9 mouse cellular contexts compared by ENCODE assay signal in genomic region chr15:7203606-7204330, GRCm38 (mm10).
A peak's percentile ranks its signal among the peaks of the same experiment; 100 is the strongest.
DNase-seq lines count a peak whose midpoint lies in the region; ATAC-seq lines count a peak whose summit lies in the region.
"Had no signal": no experiment of that assay in that cellular context is flagged by ENCODE, and none has a peak within 500 bp of the region (broad histone marks: within the 10 kb centered on the region; RNA-seq: fewer than 3 reads in every experiment).

No protein-coding gene starts in this region.

- WGBS in heart, embryonic 15.5 days: 45% methylated on average over 9 of the region's 9 CpGs
- 36% methylated on average over 9 of the region's 9 CpGs for WGBS in stomach, embryonic 16.5 days

- H3K4me1 ChIP-seq in heart, embryonic 15.5 days (replicated peaks): peaks cover 75% of the 10 kb centered on the region
- peaks cover 30% of the 10 kb centered on the region for H3K4me1 ChIP-seq in stomach, embryonic 16.5 days (ENCODE audit: control insufficient read depth, insufficient read depth, low read length)

- intact Hi-C loops in left cerebral cortex, postnatal 36 days (cut with DNase I): no loop called here

- no peak overlapping the region for H3K4me3 ChIP-seq in heart, embryonic 15.5 days
- no peak overlapping the region for H3K4me3 ChIP-seq in stomach, embryonic 16.5 days (replicated peaks; ENCODE audit: low read length)
- H3K4me3 ChIP-seq: neural tube, embryonic 12.5 days had no signal

- no peak overlapping the region for H3K4me2 ChIP-seq in heart, embryonic 15.5 days
- H3K4me2 ChIP-seq in stomach, embryonic 16.5 days (ENCODE audit: low read depth, low read length): no peak overlapping the region
- H3K4me2 ChIP-seq: neural tube, embryonic 12.5 days had no signal

- H3K36me3 ChIP-seq in heart, embryonic 15.5 days: 0 out of 2 replicates have a peak, but pooled peaks cover 5% of the 10 kb centered on the region
- no peaks in the 10 kb centered on the region for H3K36me3 ChIP-seq in stomach, embryonic 16.5 days (ENCODE audit: control insufficient read depth, insufficient read depth, low read length)
- H3K36me3 ChIP-seq: neural tube, embryonic 12.5 days had no signal

- H3K9ac ChIP-seq in heart, embryonic 15.5 days: no peak overlapping the region
- H3K9ac ChIP-seq in stomach, embryonic 16.5 days (ENCODE audit: low read length): peak overlapping the region; percentile 31; the same call in 1 of the 2 replicates
- H3K9ac ChIP-seq: neural tube, embryonic 12.5 days had no signal

- ATAC-seq in heart, embryonic 15.5 days (replicated peaks; ENCODE audit: insufficient number of reproducible peaks, insufficient read depth, low FRiP score, low read depth): peak; percentile 56
- no peak; the same call in 1 of the 2 replicates for ATAC-seq in stomach, embryonic 16.5 days (ENCODE audit: insufficient read depth, low FRiP score)
- ATAC-seq in erythroblast, adult 5-6 weeks (replicated peaks; ENCODE audit: low FRiP score, poor library complexity, severe bottlenecking): no peak

- H3K9me3 ChIP-seq in heart, embryonic 15.5 days (replicated peaks): no peaks in the 10 kb centered on the region
- H3K9me3 ChIP-seq in stomach, embryonic 16.5 days (replicated peaks; ENCODE audit: control insufficient read depth, low read length): no peaks in the 10 kb centered on the region
- H3K9me3 ChIP-seq: neural tube, embryonic 12.5 days had no signal

- peak; percentile 52 for DNase-seq in urinary bladder, postnatal 14 days (ENCODE audit: low spot score)
- no peak for DNase-seq in urinary bladder, adult 2 months (ENCODE audit: low spot score)
- DNase-seq in kidney, postnatal 25 days: peak; percentile 63 to 81
- no peak for DNase-seq in left cerebral cortex, adult 9 months (ENCODE audit: low spot score in 2 of 2)
- DNase-seq in left cerebral cortex, postnatal 36 days (ENCODE audit: low spot score in 2 of 2): no peak

- H3K27ac ChIP-seq in heart, embryonic 15.5 days: peak overlapping the region; percentile 77
- peak overlapping the region; percentile 83 for H3K27ac ChIP-seq in stomach, embryonic 16.5 days (ENCODE audit: low read length)
- H3K27ac ChIP-seq: neural tube, embryonic 12.5 days had no signal

- no peaks in the 10 kb centered on the region for H3K27me3 ChIP-seq in heart, embryonic 15.5 days
- H3K27me3 ChIP-seq in stomach, embryonic 16.5 days (ENCODE audit: control insufficient read depth, insufficient read depth, low read length): no peaks in the 10 kb centered on the region
- H3K27me3 ChIP-seq: neural tube, embryonic 12.5 days had no signal

Comparison
In these comparisons a context has a peak if more than half of its experiments do, and no peak if none do; other contexts are left out.
1. DNase-seq: peak in urinary bladder, postnatal 14 days (single experiment) and kidney, postnatal 25 days (2 of 2); none in urinary bladder, adult 2 months (single experiment), left cerebral cortex, adult 9 months (0 of 2) and left cerebral cortex, postnatal 36 days (0 of 2).